Mouse (Mus musculus) layer of hippocampus, adult 8-10 months (tissue): ENCODE measurements at regions not wholly inside any gene's neighbourhood (a gene's known extent, or its start where the extent isn't known, plus 50 kb on each side); places are given as distances from the start of the nearest gene placed in this dataset.

Experiments
- DNase-seq, 2 experiments: peaks; one replicate each; pipeline ENCODE4 v3.0.0; 2022; ENCODE audit warnings: low spot score in 2 of 2

GRCm38 (mm10) chr16:78247189-78247588 is 54.1 kb upstream of the Cxadr start:
- no peak for DNase-seq

- no peak for DNase-seq
Observed at GRCm38 (mm10) chr16:78242678-78243077, 58.6 kb upstream of the Cxadr start.

- no peak for DNase-seq
Observed at GRCm38 (mm10) chr16:78240152-78240551, 61.1 kb upstream of the Cxadr start.

- peak in 1 of 2 experiments; percentile 16 for DNase-seq
Observed at GRCm38 (mm10) chr16:78238052-78238701, 63.1 kb upstream of the Cxadr start.

- no peak for DNase-seq
Observed at GRCm38 (mm10) chr16:78237641-78238051, 63.6 kb upstream of the Cxadr start.

- no peak for DNase-seq
Observed at GRCm38 (mm10) chr16:78236746-78237640, 64.3 kb upstream of the Cxadr start.

- DNase-seq: no peak
Observed at GRCm38 (mm10) chr16:78232205-78232604, 69.1 kb upstream of the Cxadr start.

- no peak for DNase-seq
Observed at GRCm38 (mm10) chr16:78229013-78229412, 72.3 kb upstream of the Cxadr start.

GRCm38 (mm10) chr16:78222377-78222776 is 78.9 kb upstream of the Cxadr start:
- DNase-seq: no peak

GRCm38 (mm10) chr16:78221781-78222180 is 79.5 kb upstream of the Cxadr start:
- DNase-seq: no peak

GRCm38 (mm10) chr16:78217633-78218032 is 83.7 kb upstream of the Cxadr start:
- DNase-seq: peak in 1 of 2 experiments; percentile 10

- no peak for DNase-seq
Observed at GRCm38 (mm10) chr16:78216752-78217351, 84.4 kb upstream of the Cxadr start.

- no peak for DNase-seq
Observed at GRCm38 (mm10) chr16:78211687-78212086, 89.6 kb upstream of the Cxadr start.

GRCm38 (mm10) chr16:78208321-78208720 is 93.0 kb upstream of the Cxadr start:
- DNase-seq: no peak

GRCm38 (mm10) chr16:78204332-78204731 is 97.0 kb upstream of the Cxadr start:
- DNase-seq: no peak

GRCm38 (mm10) chr16:78200044-78200830 is 101.1 kb upstream of the Cxadr start:
- DNase-seq: no peak

- DNase-seq: no peak
Observed at GRCm38 (mm10) chr16:78199252-78199651, 102.0 kb upstream of the Cxadr start.

GRCm38 (mm10) chr16:78198642-78199121 is 102.6 kb upstream of the Cxadr start:
- DNase-seq: peak; percentile 42 to 78

- peak; percentile 59 to 87 for DNase-seq
Observed at GRCm38 (mm10) chr16:78197252-78197896, 103.9 kb upstream of the Cxadr start.
